33 mouse cellular contexts compared by ENCODE assay signal in the genomic region with DNA sequence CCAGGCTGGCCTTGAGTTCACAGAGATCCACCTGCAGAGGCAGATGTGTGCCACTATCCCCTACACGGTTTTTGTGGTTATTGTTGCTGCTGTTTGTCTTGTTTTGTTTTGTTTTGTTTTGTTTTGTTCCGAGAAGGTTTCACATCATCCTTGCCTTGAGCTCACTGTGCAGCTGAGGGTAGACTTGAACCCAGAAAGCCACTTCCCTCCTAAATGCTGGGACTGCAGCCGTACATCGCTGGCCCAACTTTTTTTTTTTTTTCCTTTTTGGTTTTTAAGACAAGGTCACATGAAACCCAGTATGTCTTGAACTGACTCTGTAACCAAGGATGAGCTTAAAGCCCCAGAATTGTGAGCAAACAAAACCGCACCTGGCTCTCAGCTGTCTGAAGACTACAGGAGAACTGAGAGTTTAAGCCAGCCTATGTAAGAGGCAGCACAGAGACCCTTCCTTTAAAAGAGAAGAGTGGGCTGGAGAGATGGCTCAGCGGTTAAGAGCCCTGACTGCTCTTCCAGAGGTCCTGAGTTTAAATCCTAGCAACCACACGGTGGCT. TPM values are rescaled to one million over a fixed set of nuclear protein-coding genes. Genes with fewer than 3 reads are reported as not detected.
A peak's percentile ranks its signal among the peaks of the same experiment; 100 is the strongest.
DNase-seq lines count a peak whose midpoint lies in the region; TF ChIP-seq lines count a peak whose summit lies in the region.
"Had no signal": no experiment of that assay in that cellular context is flagged by ENCODE, and none has a peak within 500 bp of the region (broad histone marks: within the 10 kb centered on the region; RNA-seq: fewer than 3 reads in every experiment).

No protein-coding gene starts in this region.

- no peak overlapping the region for H3K27ac ChIP-seq in CH12.LX (ENCODE audit: insufficient read depth, low read depth)
- peak overlapping the region; percentile 73; the same call in 1 of the 2 replicates for H3K27ac ChIP-seq in thymus, adult 2 months (ENCODE audit: control insufficient read depth, insufficient read depth, low read length)
- H3K27ac ChIP-seq in kidney, adult 2 months (ENCODE audit: insufficient read depth, low read depth, low read length), result no peak overlapping the region
- H3K27ac ChIP-seq: forebrain, embryonic 10.5 days; forebrain, embryonic 13.5 days; hindbrain, embryonic 12.5 days; hindbrain, embryonic 15.5 days had no signal

- TF ChIP-seq RAD21 in CH12.LX (IDR thresholded peaks at IDR 0.05; ENCODE audit: low read depth, low read length), result no peak

- no peaks in the 10 kb centered on the region for H3K27me3 ChIP-seq in CH12.LX (replicated peaks)
- no peaks in the 10 kb centered on the region for H3K27me3 ChIP-seq in thymus, adult 2 months (ENCODE audit: control insufficient read depth, insufficient read depth, low read length)
- no peaks in the 10 kb centered on the region for H3K27me3 ChIP-seq in kidney, adult 2 months (replicated peaks; ENCODE audit: control insufficient read depth, insufficient read depth, low read length)
- H3K27me3 ChIP-seq: forebrain, embryonic 13.5 days; hindbrain, embryonic 15.5 days had no signal

- H3K36me3 ChIP-seq in CH12.LX (replicated peaks in 1 of 2; ENCODE audit: control insufficient read depth in 1 of 2, insufficient read depth in 1 of 2, low read length in 1 of 2), result no peaks in the 10 kb centered on the region
- no peaks in the 10 kb centered on the region for H3K36me3 ChIP-seq in thymus, adult 2 months (ENCODE audit: control insufficient read depth, insufficient read depth, low read length)
- H3K36me3 ChIP-seq in kidney, adult 2 months (ENCODE audit: control insufficient read depth, insufficient read depth, low read length), result no peaks in the 10 kb centered on the region
- H3K36me3 ChIP-seq: forebrain, embryonic 10.5 days; G1E; hindbrain, embryonic 12.5 days; hindbrain, embryonic 15.5 days had no signal

- peak; percentile 17; the same call in 1 of the 2 replicates for TF ChIP-seq EP300 in CH12.LX (IDR thresholded peaks at IDR 0.05; ENCODE audit: low read length)

- no peak for TF ChIP-seq POLR2A in CH12.LX (IDR thresholded peaks at IDR 0.05; ENCODE audit: low read depth, low read length)
- no peak for TF ChIP-seq POLR2A in thymus, adult 2 months (IDR thresholded peaks at IDR 0.05; ENCODE audit: control insufficient read depth, extremely low read depth, insufficient read depth, low read length, poor library complexity)
- TF ChIP-seq POLR2A in kidney, adult 2 months (IDR thresholded peaks at IDR 0.05; ENCODE audit: low read depth, low read length), result no peak

- dilution Hi-C loops in CH12.LX (cut with MboI; ENCODE audit: extremely low pct_ligation_motif_present, extremely low pct_unique_long_range_greater_than_20kb, low sequenced_read_pairs), result no loop called here

- no peak overlapping the region for H3K4me2 ChIP-seq in CH12.LX (ENCODE audit: insufficient read depth, low read depth, poor library complexity, severe bottlenecking)
- H3K4me2 ChIP-seq: forebrain, embryonic 13.5 days; heart, embryonic 11.5 days; hindbrain, embryonic 12.5 days; hindbrain, embryonic 15.5 days had no signal

- H3K79me2 ChIP-seq in CH12.LX (replicated peaks; ENCODE audit: control insufficient read depth, extremely low read depth, insufficient read depth, poor library complexity, severe bottlenecking), result no peaks in the 10 kb centered on the region

- in situ Hi-C loops in CH12.LX (cut with MboI; ENCODE audit: low pct_ligation_motif_present, low pct_unique_long_range_greater_than_20kb, low sequenced_read_pairs), result loop anchor here (5.0 to 10.0 kb wide), 2 partner anchors 95 to 182 kb away; partner anchors contain the start of genes Alox12e and Pelp1

- H3K9me3 ChIP-seq in CH12.LX (replicated peaks; ENCODE audit: low read length), result no peaks in the 10 kb centered on the region
- H3K9me3 ChIP-seq: forebrain, embryonic 10.5 days; forebrain, embryonic 13.5 days; G1E; hindbrain, embryonic 12.5 days; hindbrain, embryonic 15.5 days had no signal

- H3K4me3 ChIP-seq in CH12.LX (replicated peaks in 1 of 3; ENCODE audit: low read depth in 2 of 3, low read length in 2 of 3, poor library complexity in 1 of 3), result no peak overlapping the region
- no peak overlapping the region for H3K4me3 ChIP-seq in thymus, adult 2 months (ENCODE audit: control insufficient read depth, insufficient read depth, low read length)
- H3K4me3 ChIP-seq in kidney, adult 2 months (ENCODE audit: insufficient read depth, low read depth, low read length), result no peak overlapping the region
- H3K4me3 ChIP-seq: forebrain, embryonic 10.5 days; forebrain, embryonic 13.5 days; hindbrain, embryonic 12.5 days; hindbrain, embryonic 15.5 days had no signal

- DNase-seq in CH12.LX (ENCODE audit: extremely low read depth), result peak; percentile 52
- peak; percentile 46 for DNase-seq in thymus, adult 2 months
- peak; percentile 54 for DNase-seq in thymus, postnatal 14 days
- peak; percentile 48 for DNase-seq in thymus, postnatal 4 days
- DNase-seq in cerebellum, postnatal 10 days, result no peak
- DNase-seq in right cerebral cortex, adult 18-20 months, result no peak
- no peak for DNase-seq in kidney, adult 2 months
- DNase-seq: cerebellum, adult 11 months; cerebellum, adult 2 months; cerebellum, adult 9-11 months had no signal

- no peak overlapping the region for H3K9ac ChIP-seq in CH12.LX (ENCODE audit: insufficient read depth, low read depth)
- H3K9ac ChIP-seq: forebrain, embryonic 13.5 days; hindbrain, embryonic 12.5 days; hindbrain, embryonic 15.5 days had no signal

- no peak for TF ChIP-seq CTCF in CH12.LX (conservative IDR thresholded peaks at IDR 0.05 in 1 of 2, IDR thresholded peaks at IDR 0.05 in 1 of 2; ENCODE audit: low read depth in 2 of 2, low read length in 2 of 2)
- TF ChIP-seq CTCF in thymus, adult 2 months (IDR thresholded peaks at IDR 0.05; ENCODE audit: borderline replicate concordance, control insufficient read depth, extremely low read depth, insufficient read depth, low read length, poor library complexity), result no peak
- no peak for TF ChIP-seq CTCF in kidney, adult 2 months (conservative IDR thresholded peaks at IDR 0.05; ENCODE audit: insufficient read depth, insufficient read length, low read depth, low read length)

- peaks cover 12 to 71% of the 10 kb centered on the region in 2 experiments for H3K4me1 ChIP-seq in CH12.LX (ENCODE audit: control insufficient read depth in 1 of 2, insufficient read depth in 2 of 2)
- peaks cover 17% of the 10 kb centered on the region for H3K4me1 ChIP-seq in thymus, adult 2 months (replicated peaks; ENCODE audit: control insufficient read depth, insufficient read depth, low read length)
- H3K4me1 ChIP-seq in kidney, adult 2 months (ENCODE audit: control insufficient read depth, insufficient read depth, low read length), result no peaks in the 10 kb centered on the region

- 55% methylated on average over 7 of the region's 7 CpGs for WGBS in thymus, adult 2 months
- WGBS in kidney, adult 2 months, result 77% methylated on average over 7 of the region's 7 CpGs

TF ChIP-seq in CH12.LX, 34 proteins besides CTCF, POLR2A, EP300 and RAD21:
- TF ChIP-seq SIN3A (IDR thresholded peaks at IDR 0.05; ENCODE audit: low read length), result peak; percentile 55; the same call in 1 of the 2 replicates
- TF ChIP-seq RCOR1 (conservative IDR thresholded peaks at IDR 0.05; ENCODE audit: low read depth, low read length), result 0 out of 2 replicates have a peak, but pooled peaks have one; percentile 27
- TF ChIP-seq MAFK (IDR thresholded peaks at IDR 0.05; ENCODE audit: insufficient replicate concordance, low read length), result no peak
- peak; percentile 36; the same call in 1 of the 2 replicates for TF ChIP-seq ETS1 (conservative IDR thresholded peaks at IDR 0.05; ENCODE audit: low read depth, low read length)
- no peak for TF ChIP-seq MXI1 (IDR thresholded peaks at IDR 0.05; ENCODE audit: low read depth, low read length)
- TF ChIP-seq ZNF384 (IDR thresholded peaks at IDR 0.05; ENCODE audit: low read depth, low read length), result peak; percentile 88

RNA-seq across cellular contexts. Expression of gene Tm4sf5, which starts 2.0 kb away (rescaled TPM):
- 3.6 and 5.5 TPM in 2 replicates for total RNA-seq in CH12.LX (2012; rRNA removed)
- 8.8 and 11.7 TPM in 2 replicates for total RNA-seq in CH12.LX (2014; rRNA removed)
- 24.5 and 32.5 TPM in 2 replicates for polyA plus RNA-seq in CH12.LX (2012; ENCODE audit: insufficient read length, low read depth)
- polyA plus RNA-seq in thymus, adult 2 months (2012; rRNA removed), result 7.0 and 8.0 TPM in 2 replicates
- 0.31 TPM in 1 of 2 replicates, not detected in the other for polyA plus RNA-seq in kidney, adult 2 months (2012; rRNA removed)
- total RNA-seq: adrenal gland, postnatal 14 days; G1E; gastrocnemius, adult 18-20 months; gastrocnemius, postnatal 10 days; gastrocnemius, postnatal 36 days; granulocyte monocyte progenitor cell, adult 5-6 weeks; hematopoietic stem cell, adult 5-6 weeks had no signal
- polyA plus RNA-seq: embryonic facial prominence, embryonic 11.5 days; embryonic facial prominence, embryonic 14.5 days; G1E had no signal

RNA-seq across cellular contexts. Expression of gene Vmo1, which starts 7.4 kb away (rescaled TPM):
- total RNA-seq in CH12.LX (2012; rRNA removed) (0.21 TPM in 1 of 2 replicates, not detected in the other), CH12.LX (2014; rRNA removed) (0.70 TPM in 1 of 2 replicates, not detected in the other)
- polyA plus RNA-seq in CH12.LX (2012; ENCODE audit: insufficient read length, low read depth), result 0.36 and 0.63 TPM in 2 replicates
- polyA plus RNA-seq in thymus, adult 2 months (2012; rRNA removed), result 5.3 and 7.2 TPM in 2 replicates
- polyA plus RNA-seq in kidney, adult 2 months (2012; rRNA removed), result 0.15 TPM in 1 of 2 replicates, not detected in the other
- total RNA-seq: adrenal gland, postnatal 14 days; G1E; gastrocnemius, adult 18-20 months; gastrocnemius, postnatal 10 days; gastrocnemius, postnatal 36 days; granulocyte monocyte progenitor cell, adult 5-6 weeks; heart, adult 8-10 months; heart, postnatal 25 days; hematopoietic stem cell, adult 5-6 weeks had no signal
- polyA plus RNA-seq: adrenal gland, adult 2 months; cerebellum, adult 2 months; forebrain, embryonic 13.5 days; forebrain, embryonic 16.5 days; G1E; heart, embryonic 11.5 days; hindbrain, embryonic 15.5 days; Patski had no signal

RNA-seq across cellular contexts. Expression of gene Gltpd2, which starts 12.0 kb away (rescaled TPM):
- total RNA-seq in CH12.LX (2012; rRNA removed) (not detected in 2 replicates), CH12.LX (2014; rRNA removed) (not detected in 2 replicates)
- 0.19 TPM in 1 of 2 replicates, not detected in the other for polyA plus RNA-seq in CH12.LX (2012; ENCODE audit: insufficient read length, low read depth)
- 0.22 and 0.50 TPM in 2 replicates for polyA plus RNA-seq in thymus, adult 2 months (2012; rRNA removed)
- polyA plus RNA-seq in kidney, adult 2 months (2012; rRNA removed), result 2.8 and 3.3 TPM in 2 replicates
- total RNA-seq: G1E; gastrocnemius, adult 18-20 months; gastrocnemius, postnatal 10 days; gastrocnemius, postnatal 36 days; granulocyte monocyte progenitor cell, adult 5-6 weeks; heart, adult 8-10 months; heart, postnatal 25 days; hematopoietic stem cell, adult 5-6 weeks had no signal
- polyA plus RNA-seq: cerebellum, adult 2 months; cortical plate, adult 2 months; embryonic facial prominence, embryonic 11.5 days; forebrain, embryonic 13.5 days; G1E; heart, postnatal 0 days; Patski had no signal

RNA-seq across cellular contexts. Expression of gene Psmb6, which starts 18.1 kb away (rescaled TPM):
- total RNA-seq in CH12.LX (2012; rRNA removed), result 921 and 922 TPM in 2 replicates
- 749 and 831 TPM in 2 replicates for total RNA-seq in CH12.LX (2014; rRNA removed)
- 779 and 831 TPM in 2 replicates for polyA plus RNA-seq in CH12.LX (2012; ENCODE audit: insufficient read length, low read depth)
- polyA plus RNA-seq in thymus, adult 2 months (2012; rRNA removed), result 387 and 460 TPM in 2 replicates
- 335 and 398 TPM in 2 replicates for polyA plus RNA-seq in kidney, adult 2 months (2012; rRNA removed)

RNA-seq across cellular contexts. Expression of gene Gm40193, which starts 25.7 kb away (rescaled TPM):
- not detected in 2 replicates for total RNA-seq in CH12.LX (2012; rRNA removed)
- total RNA-seq in CH12.LX (2014; rRNA removed), result not detected in 2 replicates
- polyA plus RNA-seq in CH12.LX (2012; ENCODE audit: insufficient read length, low read depth), result not detected in 2 replicates
- not detected in 2 replicates for polyA plus RNA-seq in thymus, adult 2 months (2012; rRNA removed)
- not detected in 2 replicates for polyA plus RNA-seq in kidney, adult 2 months (2012; rRNA removed)
- total RNA-seq: adrenal gland, adult 2 months; adrenal gland, postnatal 14 days; adrenal gland, postnatal 4 days; G1E; gastrocnemius, adult 18-20 months; gastrocnemius, postnatal 10 days; gastrocnemius, postnatal 36 days; granulocyte monocyte progenitor cell, adult 5-6 weeks; heart, adult 8-10 months; heart, postnatal 25 days; hematopoietic stem cell, adult 5-6 weeks had no signal
- polyA plus RNA-seq: adrenal gland, adult 2 months; cerebellum, adult 2 months; cortical plate, adult 2 months; embryonic facial prominence, embryonic 11.5 days; forebrain, embryonic 10.5 days; forebrain, embryonic 13.5 days; forebrain, embryonic 16.5 days; G1E; heart, embryonic 11.5 days; heart, embryonic 14.5 days; heart, postnatal 0 days; hindbrain, embryonic 12.5 days; hindbrain, embryonic 15.5 days; Patski had no signal

Comparison
In these comparisons a context has a peak if more than half of its experiments do, and no peak if none do; other contexts are left out.
1. DNase-seq: peak in CH12.LX (single experiment), thymus, adult 2 months (single experiment), thymus, postnatal 14 days (single experiment) and thymus, postnatal 4 days (single experiment); none in cerebellum, postnatal 10 days (0 of 2), right cerebral cortex, adult 18-20 months (single experiment) and kidney, adult 2 months (single experiment).